Mouse (Mus musculus) lung, embryonic 14.5 days (tissue): ENCODE data around the gene Aldh3b1. TPM values are rescaled to one million over a fixed set of nuclear protein-coding genes. Genes with fewer than 3 reads are reported as not detected.

Experiments
- ATAC-seq: fragments of 200-750 bp; cut with Nextera tagmentation; 2 replicates; pipeline ENCODE4 v1.8.0; 2017; ENCODE audit warnings: mild to moderate bottlenecking, moderate TSS enrichment, moderate library complexity; ENCODE audit not compliant: insufficient read depth
- DNase-seq: peaks from one replicate; pipeline ENCODE4 v3.0.0-alpha.2; 2015
- H3K27ac ChIP-seq: fragments of 300-500 bp; sonication (generic); 2 replicates; pipeline ENCODE4 v1.5.1; 2014; ENCODE audit warnings: low read depth, mild to moderate bottlenecking, moderate library complexity
- H3K27me3 ChIP-seq: fragments of 300-500 bp; sonication (generic); 2 replicates; pipeline ENCODE4 v1.6.1; 2014; ENCODE audit warnings: low read length, control low read depth; ENCODE audit not compliant: insufficient read depth
- H3K36me3 ChIP-seq: fragments of 300-500 bp; sonication (generic); 2 replicates; pipeline ENCODE4 v1.6.1; 2014; ENCODE audit warnings: control low read depth; ENCODE audit not compliant: insufficient read depth
- H3K4me1 ChIP-seq: fragments of 300-500 bp; sonication (generic); 2 replicates; pipeline ENCODE4 v1.6.1; 2014; ENCODE audit warnings: antibody characterized with exemption, control low read depth; ENCODE audit not compliant: insufficient read depth
- H3K4me2 ChIP-seq: fragments of 300-500 bp; sonication (generic); 2 replicates; pipeline ENCODE4 v1.6.1; 2014; ENCODE audit warnings: mild to moderate bottlenecking
- H3K4me3 ChIP-seq: fragments of 300-500 bp; sonication (generic); 2 replicates; pipeline ENCODE4 v1.5.1; 2014; ENCODE audit warnings: low read depth, low read length
- H3K9ac ChIP-seq: fragments of 300-500 bp; sonication (generic); 2 replicates; pipeline ENCODE4 v1.6.1; 2014
- H3K9me3 ChIP-seq: fragments of 300-500 bp; sonication (generic); 2 replicates; pipeline ENCODE4 v1.6.1; 2016; ENCODE audit warnings: low read depth, low read length, control low read depth
- CTCF ChIP-seq: IDR thresholded peaks from 2 replicates; pipeline ENCODE4 v1.5.1; 2016; ENCODE audit warnings: antibody characterized with exemption, low read depth
- WGBS: fragments of 180-500 bp; shearing (Covaris S2); extraction: QIAGEN DNeasy Blood & Tissue Kit; methylation state at CpG from one replicate; pipeline ENCODE4 v1.1.7; 2014; 5-methylcytosine and 5-hydroxymethylcytosine counted together
- polyA plus RNA-seq: library from polyadenylated mRNA; unstranded; fragments of >200 nt; fragmentation: Nextera tagmentation; extraction: Ambion mirVana; gene quantifications from 2 replicates; pipeline ENCODE4 v1.2.1, GENCODE M21; 2014

Gene Aldh3b1
- polyA plus RNA-seq, 1 experiment from 2014 or later, result 3.6 TPM

- H3K4me3 ChIP-seq, result peak within 1 kb of the TSS; percentile 58
- H3K36me3 ChIP-seq, result peaks cover 37% of the 10 kb centered on the region
- peak; percentile 26; the same call in 1 of the 2 replicates for TF ChIP-seq CTCF
- ATAC-seq (peak; percentile 98), DNase-seq (peak; percentile 98)
- peaks cover 8% of the 10 kb centered on the region for H3K4me1 ChIP-seq
- peak within 1 kb of the TSS; percentile 58 for H3K9ac ChIP-seq
- WGBS, result 1% methylated on average over 43 of the region's 43 CpGs
- no peaks in the 10 kb centered on the region for H3K9me3 ChIP-seq
- no peaks in the 10 kb centered on the region for H3K27me3 ChIP-seq
- peak within 1 kb of the TSS; percentile 79 for H3K4me2 ChIP-seq
- peak within 1 kb of the TSS; percentile 73 for H3K27ac ChIP-seq
These were observed 17.0 kb downstream of the Aldh3b1 start, which contains the start of gene Ndufs8 for GRCm38 (mm10) chr19:3912337-3913204. Gene Ndufs8, minus strand, starts transcription at chr19:3912774.

- no peak overlapping the region for H3K4me2 ChIP-seq
- H3K4me1 ChIP-seq, result peaks cover 19% of the 10 kb centered on the region
- DNase-seq, result no peak
- no peak overlapping the region for H3K27ac ChIP-seq
- H3K9ac ChIP-seq, result no peak overlapping the region
- peaks cover 37% of the 10 kb centered on the region for H3K36me3 ChIP-seq
- no peaks in the 10 kb centered on the region for H3K9me3 ChIP-seq
- ATAC-seq, result no peak
- no peaks in the 10 kb centered on the region for H3K27me3 ChIP-seq
- no peak for TF ChIP-seq CTCF
- 74% methylated on average over 5 of the region's 5 CpGs for WGBS
- no peak overlapping the region for H3K4me3 ChIP-seq
These were observed 19.4 kb downstream of the Aldh3b1 start for GRCm38 (mm10) chr19:3910206-3910605.

- H3K4me2 ChIP-seq, result peak overlapping the region; percentile 92
- peaks cover 51% of the 10 kb centered on the region for H3K36me3 ChIP-seq
- H3K4me3 ChIP-seq, result no peak overlapping the region; the same call in 1 of the 2 replicates
- TF ChIP-seq CTCF, result no peak
- peaks cover 25% of the 10 kb centered on the region for H3K4me1 ChIP-seq
- peak overlapping the region; percentile 72; the same call in 1 of the 2 replicates for H3K9ac ChIP-seq
- no peaks in the 10 kb centered on the region for H3K27me3 ChIP-seq
- no peaks in the 10 kb centered on the region for H3K9me3 ChIP-seq
- no peak for DNase-seq
- no peak for ATAC-seq
- WGBS, result 70% methylated on average over 8 of the region's 8 CpGs
- H3K27ac ChIP-seq, result no peak overlapping the region
These were observed 21.5 kb downstream of the Aldh3b1 start for GRCm38 (mm10) chr19:3907876-3908660.

- peaks cover 61% of the 10 kb centered on the region for H3K36me3 ChIP-seq
- no peaks in the 10 kb centered on the region for H3K9me3 ChIP-seq
- 3% methylated on average over 36 of the region's 36 CpGs for WGBS
These were observed 22.5 kb downstream of the Aldh3b1 start, which contains the start of gene Tcirg1 for GRCm38 (mm10) chr19:3906795-3907786. Gene Tcirg1, minus strand, starts transcription at chr19:3907133.

GRCm38 (mm10) chr19:3906326-3906725 is 23.3 kb downstream of the Aldh3b1 start:
- ATAC-seq (peak; percentile 5; the same call in 1 of the 2 replicates), DNase-seq (no peak)
- H3K36me3 ChIP-seq, result peaks cover 66% of the 10 kb centered on the region
- H3K9me3 ChIP-seq, result no peaks in the 10 kb centered on the region
- H3K4me3 ChIP-seq, result peak overlapping the region; percentile 55
- 21% methylated on average over 10 of the region's 10 CpGs for whole genome bisulfite sequencing
- peak overlapping the region; percentile 92 for H3K4me2 ChIP-seq
- no peaks in the 10 kb centered on the region for H3K27me3 ChIP-seq
- no peak for TF ChIP-seq CTCF
- peaks cover 25% of the 10 kb centered on the region for H3K4me1 ChIP-seq
- H3K9ac ChIP-seq, result peak overlapping the region; percentile 72
- peak overlapping the region; percentile 92; the same call in 1 of the 2 replicates for H3K27ac ChIP-seq

More at GRCm38 (mm10) chr19:3906795-3907786, 22.5 kb downstream of the Aldh3b1 start, which contains the start of gene Tcirg1:
- DNase-seq, result peak; percentile 90
- peak within 1 kb of the TSS; percentile 55 for H3K4me3 ChIP-seq
- TF ChIP-seq CTCF, result no peak
- no peaks in the 10 kb centered on the region for H3K27me3 ChIP-seq
- H3K27ac ChIP-seq, result peak within 1 kb of the TSS; percentile 92; the same call in 1 of the 2 replicates
- ATAC-seq, result peak; percentile 88
- peaks cover 25% of the 10 kb centered on the region for H3K4me1 ChIP-seq
- peak within 1 kb of the TSS; percentile 92 for H3K4me2 ChIP-seq
- H3K9ac ChIP-seq, result peak within 1 kb of the TSS; percentile 72
